Mouse (Mus musculus) midbrain, embryonic 14.5 days (tissue): ENCODE measurements around the gene Cers2. TPM values are rescaled to one million over a fixed set of nuclear protein-coding genes. Genes with fewer than 3 reads are reported as not detected.
A peak's percentile ranks its signal among the peaks of the same experiment; 100 is the strongest.
"Not testable (repeated sequence)": the region's sequence is repeated elsewhere in the genome, so short reads cannot be mapped to it uniquely, and the experiment has no call there.

ENCODE experiments used
- ATAC-seq: fragments of 200-750 bp; cut with Nextera tagmentation; 2 replicates; pipeline ENCODE4 v1.8.0; 2017; ENCODE audit warnings: moderate number of reproducible peaks, moderate library complexity; ENCODE audit not compliant: low FRiP score, low TSS enrichment
- DNase-seq: peaks from one replicate; pipeline ENCODE4 v3.0.0-alpha.2; 2015
- H3K27ac ChIP-seq: fragments of 300-500 bp; sonication (generic); replicated peaks from 2 replicates; pipeline ENCODE4 v1.5.1; 2014; ENCODE audit warnings: mild to moderate bottlenecking, low read depth, low read length, moderate library complexity
- H3K27me3 ChIP-seq: fragments of 300-500 bp; sonication (generic); 2 replicates; pipeline ENCODE4 v1.6.1; 2014; ENCODE audit warnings: low read length, control low read depth, mixed read lengths; ENCODE audit not compliant: control insufficient read depth, insufficient read depth
- H3K36me3 ChIP-seq: fragments of 300-500 bp; sonication (generic); 2 replicates; pipeline ENCODE4 v1.6.1; 2014; ENCODE audit warnings: low read length, control low read depth; ENCODE audit not compliant: control insufficient read depth, insufficient read depth
- H3K4me1 ChIP-seq: fragments of 300-500 bp; sonication (generic); 2 replicates; pipeline ENCODE4 v1.6.1; 2014; ENCODE audit warnings: mild to moderate bottlenecking, antibody characterized with exemption, low read length, control low read depth; ENCODE audit not compliant: control insufficient read depth, insufficient read depth
- H3K4me2 ChIP-seq: fragments of 300-500 bp; sonication (generic); 2 replicates; pipeline ENCODE4 v1.6.1; 2014; ENCODE audit warnings: mild to moderate bottlenecking, low read length, moderate library complexity
- H3K4me3 ChIP-seq: fragments of 300-500 bp; sonication (generic); replicated peaks from 2 replicates; pipeline ENCODE4 v1.5.1; 2014; ENCODE audit warnings: low read depth, low read length
- H3K9ac ChIP-seq: fragments of 300-500 bp; sonication (generic); replicated peaks from 2 replicates; pipeline ENCODE4 v1.6.1; 2014; ENCODE audit warnings: mild to moderate bottlenecking, low read length, moderate library complexity
- H3K9me3 ChIP-seq: fragments of 300-500 bp; sonication (generic); 2 replicates; pipeline ENCODE4 v1.6.1; 2016; ENCODE audit warnings: low read length, control low read depth, mixed read lengths; ENCODE audit not compliant: control insufficient read depth
- whole genome bisulfite sequencing: fragments of 180-500 bp; shearing (Covaris S2); extraction: QIAGEN DNeasy Blood & Tissue Kit; methylation state at CpG from one replicate; pipeline ENCODE4 v1.1.7; 2014; 5-methylcytosine and 5-hydroxymethylcytosine counted together
- polyA plus RNA-seq: library from polyadenylated mRNA; unstranded; fragments of >200 nt; fragmentation: Nextera tagmentation; extraction: Ambion mirVana; gene quantifications from 2 replicates; pipeline ENCODE4 v1.2.1, GENCODE M21; 2014

Cers2 gene
- polyA plus RNA-seq, 1 experiment from 2014 or later: 83.2 TPM

- not testable (repeated sequence) for H3K9me3 ChIP-seq, H3K4me3 ChIP-seq, DNase-seq, H3K27me3 ChIP-seq, H3K4me1 ChIP-seq, ATAC-seq, H3K4me2 ChIP-seq, H3K27ac ChIP-seq, H3K9ac ChIP-seq
- WGBS: 93% methylated on average over 9 of the region's 9 CpGs
- peaks cover 92% of the 10 kb centered on the region for H3K36me3 ChIP-seq
Measured at GRCm38 (mm10) chr3:95343356-95344000, 28.9 kb downstream of the Cers2 start.

GRCm38 (mm10) chr3:95346454-95346853, 31.9 kb downstream of the Cers2 start:
- DNase-seq (no peak), ATAC-seq (no peak)
- Histone ChIP-seq H3K27ac (no peak overlapping the region), H3K4me2 (no peak overlapping the region), H3K27me3 (no peaks in the 10 kb centered on the region), H3K9ac (no peak overlapping the region), H3K9me3 (no peaks in the 10 kb centered on the region), H3K36me3 (peaks cover 83% of the 10 kb centered on the region), H3K4me3 (no peak overlapping the region), H3K4me1 (no peaks in the 10 kb centered on the region)
- 92% methylated on average over 7 of the region's 7 CpGs for WGBS

GRCm38 (mm10) chr3:95348343-95348742, 33.8 kb downstream of the Cers2 start:
- not testable (repeated sequence) for H3K4me1 ChIP-seq, H3K27ac ChIP-seq, H3K27me3 ChIP-seq, H3K9me3 ChIP-seq, H3K4me2 ChIP-seq, ATAC-seq, DNase-seq, H3K4me3 ChIP-seq, H3K9ac ChIP-seq
- peaks cover 80% of the 10 kb centered on the region for H3K36me3 ChIP-seq
- WGBS: 96% methylated on average over 5 of the region's 5 CpGs

- peak; percentile 54 for DNase-seq
- Histone ChIP-seq H3K27ac (no peak overlapping the region), H3K4me2 (no peak overlapping the region), H3K9ac (no peak overlapping the region), H3K36me3 (peaks cover 81% of the 10 kb centered on the region), H3K27me3 (no peaks in the 10 kb centered on the region), H3K4me1 (no peaks in the 10 kb centered on the region), H3K4me3 (no peak overlapping the region), H3K9me3 (no peaks in the 10 kb centered on the region)
- ATAC-seq: no peak
Measured at GRCm38 (mm10) chr3:95349491-95349890, 34.9 kb downstream of the Cers2 start.

GRCm38 (mm10) chr3:95355911-95356544, 41.4 kb downstream of the Cers2 start:
- DNase-seq, ATAC-seq, H3K27ac ChIP-seq, H3K27me3 ChIP-seq, H3K9me3 ChIP-seq, H3K4me1 ChIP-seq, H3K9ac ChIP-seq: not testable (repeated sequence)
- Histone ChIP-seq H3K36me3 (peaks cover 25% of the 10 kb centered on the region), H3K4me2 (peak overlapping the region; percentile 50), H3K4me3 (peak overlapping the region; percentile 43)
- WGBS: 26% methylated on average over 5 of the region's 19 CpGs

- Histone ChIP-seq H3K4me2 (peak within 1 kb of the TSS; percentile 50), H3K36me3 (peaks cover 18% of the 10 kb centered on the region), H3K9ac (peak within 1 kb of the TSS; percentile 40; the same call in 1 of the 2 replicates), H3K4me3 (peak within 1 kb of the TSS; percentile 43)
- WGBS: under 1% methylated on average over 31 of the region's 57 CpGs
- H3K9me3 ChIP-seq, H3K27ac ChIP-seq, H3K27me3 ChIP-seq, H3K4me1 ChIP-seq: not testable (repeated sequence)
- peak; percentile 94 for ATAC-seq
- DNase-seq: peak; percentile 99
Measured at GRCm38 (mm10) chr3:95356701-95357449, 42.3 kb downstream of the Cers2 start, which contains the start of gene Setdb1. Setdb1 (minus strand) TSS chr3:95357202.

- no peak overlapping the region for H3K9ac ChIP-seq
- H3K4me3 ChIP-seq: no peak overlapping the region
- WGBS: 95% methylated on average over 2 of the region's 2 CpGs
- no peaks in the 10 kb centered on the region for H3K4me1 ChIP-seq
- no peak overlapping the region for H3K4me2 ChIP-seq
- H3K27ac ChIP-seq: no peak overlapping the region
- H3K9me3 ChIP-seq: no peaks in the 10 kb centered on the region
- peaks cover 12% of the 10 kb centered on the region for H3K36me3 ChIP-seq
- no peak for ATAC-seq
- no peaks in the 10 kb centered on the region for H3K27me3 ChIP-seq
- DNase-seq: no peak
Measured at GRCm38 (mm10) chr3:95357746-95358145, 43.2 kb downstream of the Cers2 start.

- 80% methylated on average over 3 of the region's 3 CpGs for WGBS
- not testable (repeated sequence) for H3K4me3 ChIP-seq, DNase-seq, H3K4me2 ChIP-seq, H3K27ac ChIP-seq, H3K9ac ChIP-seq, H3K36me3 ChIP-seq, ATAC-seq, H3K9me3 ChIP-seq, H3K27me3 ChIP-seq, H3K4me1 ChIP-seq
Measured at GRCm38 (mm10) chr3:95360276-95360675, 45.7 kb downstream of the Cers2 start.
